In the genomic region with DNA sequence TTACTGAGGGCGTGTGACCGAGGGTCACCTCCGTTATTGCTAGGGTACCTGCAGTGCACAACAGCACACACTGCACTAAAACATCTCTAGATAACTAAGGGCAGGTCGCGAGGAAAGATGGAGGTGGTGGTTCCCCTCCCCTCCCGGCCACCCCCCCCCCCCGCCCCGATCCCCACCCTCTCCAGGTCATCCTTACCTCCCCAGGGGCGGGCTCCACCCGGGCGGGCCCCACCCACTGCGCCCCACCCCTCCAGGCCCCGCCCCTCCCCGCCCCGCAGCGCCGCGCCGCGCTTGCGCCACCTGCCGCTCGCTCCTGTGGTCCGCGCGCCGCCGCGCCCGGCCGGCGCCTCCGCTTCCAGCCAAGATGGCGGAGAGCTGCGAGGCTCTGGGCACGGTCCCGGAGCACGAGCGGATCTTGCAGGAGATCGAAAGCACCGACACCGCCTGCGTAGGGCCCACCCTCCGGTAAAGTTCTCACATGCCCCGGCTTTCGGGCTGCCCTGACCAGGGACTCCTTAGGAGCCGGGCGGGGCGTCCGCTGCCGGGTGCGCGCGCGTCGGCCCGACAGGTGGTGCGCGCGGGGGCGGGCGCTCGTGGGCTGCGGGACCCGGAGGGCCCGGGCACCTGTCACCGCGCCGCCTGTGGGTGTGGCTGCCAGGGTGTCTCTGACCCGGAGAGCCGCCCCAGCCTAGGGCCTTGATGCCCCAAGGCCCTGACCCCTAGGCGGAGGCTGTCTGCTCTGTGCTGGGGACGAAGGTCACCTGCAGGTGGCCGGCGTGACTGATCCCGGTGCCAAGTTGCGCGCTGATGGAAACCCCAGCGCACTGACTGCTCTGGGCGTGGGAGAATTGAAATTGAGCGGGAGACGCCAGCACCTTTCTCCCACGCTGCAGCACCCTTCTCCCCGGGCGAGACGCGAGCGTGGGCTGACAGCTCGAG, we compare ENCODE assay signal across 8 mouse cellular contexts. TPM values are rescaled to one million over a fixed set of nuclear protein-coding genes. Genes with fewer than 3 reads are reported as not detected.
A peak's percentile ranks its signal among the peaks of the same experiment; 100 is the strongest.
DNase-seq lines count a peak whose midpoint lies in the region; ATAC-seq lines count a peak whose summit lies in the region.

Exoc6 (plus strand) TSS at position 318 of the 939 bp plus-strand sequence.

- H3K9ac ChIP-seq in forebrain, embryonic 11.5 days (ENCODE audit: low read length) = peak within 1 kb of the TSS; percentile 79
- H3K9ac ChIP-seq in heart, embryonic 15.5 days = peak within 1 kb of the TSS; percentile 89
- peak within 1 kb of the TSS; percentile 88 for H3K9ac ChIP-seq in liver, embryonic 15.5 days
- peak within 1 kb of the TSS; percentile 70 for H3K9ac ChIP-seq in neural tube, embryonic 11.5 days (ENCODE audit: low read length)
- H3K9ac ChIP-seq in stomach, embryonic 16.5 days (ENCODE audit: low read length) = peak within 1 kb of the TSS; percentile 80

- H3K9me3 ChIP-seq in forebrain, embryonic 11.5 days (ENCODE audit: control insufficient read depth, low read length) = no peaks in the 10 kb centered on the region
- H3K9me3 ChIP-seq in heart, embryonic 15.5 days (replicated peaks) = no peaks in the 10 kb centered on the region
- H3K9me3 ChIP-seq in liver, embryonic 15.5 days (replicated peaks) = no peaks in the 10 kb centered on the region
- no peaks in the 10 kb centered on the region for H3K9me3 ChIP-seq in neural tube, embryonic 11.5 days (ENCODE audit: control insufficient read depth, low read length)
- no peaks in the 10 kb centered on the region for H3K9me3 ChIP-seq in stomach, embryonic 16.5 days (replicated peaks; ENCODE audit: control insufficient read depth, low read length)

- peak; percentile 90 for DNase-seq in forebrain, embryonic 11.5 days (ENCODE audit: low spot score)
- DNase-seq in kidney, postnatal 25 days = peak; percentile 80 to 92
- DNase-seq in neural tube, embryonic 11.5 days (ENCODE audit: low spot score) = peak; percentile 83

- WGBS in forebrain, embryonic 11.5 days = 1% methylated on average over 51 of the region's 89 CpGs
- under 1% methylated on average over 77 of the region's 89 CpGs for WGBS in heart, embryonic 15.5 days
- under 1% methylated on average over 87 of the region's 89 CpGs for WGBS in liver, embryonic 15.5 days (ENCODE audit: insufficient replicate concordance)
- under 1% methylated on average over 45 of the region's 89 CpGs for WGBS in neural tube, embryonic 11.5 days
- WGBS in stomach, embryonic 16.5 days = under 1% methylated on average over 74 of the region's 89 CpGs

- no peaks in the 10 kb centered on the region for H3K27me3 ChIP-seq in forebrain, embryonic 11.5 days (ENCODE audit: control insufficient read depth, insufficient read depth, low read length)
- H3K27me3 ChIP-seq in heart, embryonic 15.5 days = peaks cover 9% of the 10 kb centered on the region; the same call in 1 of the 2 replicates
- H3K27me3 ChIP-seq in liver, embryonic 15.5 days = peaks cover 17% of the 10 kb centered on the region; the same call in 1 of the 2 replicates
- H3K27me3 ChIP-seq in neural tube, embryonic 11.5 days (ENCODE audit: control insufficient read depth, insufficient read depth, low read length) = no peaks in the 10 kb centered on the region
- H3K27me3 ChIP-seq in stomach, embryonic 16.5 days (ENCODE audit: control insufficient read depth, insufficient read depth, low read length) = peaks cover 9% of the 10 kb centered on the region

- peaks cover 12% of the 10 kb centered on the region for H3K4me1 ChIP-seq in brown adipose tissue, adult 24 weeks (ENCODE audit: control insufficient read depth, insufficient read depth, insufficient read length, low read length)
- H3K4me1 ChIP-seq in forebrain, embryonic 11.5 days (replicated peaks; ENCODE audit: control insufficient read depth, insufficient read depth, low read length) = no peaks in the 10 kb centered on the region; the same call in 1 of the 2 replicates
- peaks cover 10% of the 10 kb centered on the region for H3K4me1 ChIP-seq in heart, embryonic 15.5 days (replicated peaks)
- peaks cover 63% of the 10 kb centered on the region for H3K4me1 ChIP-seq in liver, embryonic 15.5 days (replicated peaks)
- H3K4me1 ChIP-seq in neural tube, embryonic 11.5 days (ENCODE audit: control insufficient read depth, insufficient read depth, low read length) = no peaks in the 10 kb centered on the region
- H3K4me1 ChIP-seq in stomach, embryonic 16.5 days (ENCODE audit: control insufficient read depth, insufficient read depth, low read length) = no peaks in the 10 kb centered on the region

- H3K4me2 ChIP-seq in forebrain, embryonic 11.5 days (ENCODE audit: low read depth, low read length, severe bottlenecking) = peak within 1 kb of the TSS; percentile 98
- H3K4me2 ChIP-seq in heart, embryonic 15.5 days = peak within 1 kb of the TSS; percentile 95
- H3K4me2 ChIP-seq in liver, embryonic 15.5 days = peak within 1 kb of the TSS; percentile 90
- peak within 1 kb of the TSS; percentile 85 for H3K4me2 ChIP-seq in neural tube, embryonic 11.5 days (ENCODE audit: low read depth)
- peak within 1 kb of the TSS; percentile 93 for H3K4me2 ChIP-seq in stomach, embryonic 16.5 days (ENCODE audit: low read depth, low read length)

- peak within 1 kb of the TSS; percentile 99 for H3K27ac ChIP-seq in brown adipose tissue, adult 24 weeks (replicated peaks; ENCODE audit: low read depth, low read length)
- H3K27ac ChIP-seq in forebrain, embryonic 11.5 days (ENCODE audit: low read depth, low read length) = 0 out of 2 replicates have a peak within 1 kb of the TSS, but pooled peaks have one; percentile 18
- peak within 1 kb of the TSS; percentile 86 for H3K27ac ChIP-seq in heart, embryonic 15.5 days
- H3K27ac ChIP-seq in liver, embryonic 15.5 days (replicated peaks) = peak within 1 kb of the TSS; percentile 95
- H3K27ac ChIP-seq in neural tube, embryonic 11.5 days (ENCODE audit: low read depth, low read length) = no peak within 1 kb of the TSS
- peak within 1 kb of the TSS; percentile 78 for H3K27ac ChIP-seq in stomach, embryonic 16.5 days (ENCODE audit: low read length)

- H3K4me3 ChIP-seq in brown adipose tissue, adult 24 weeks (ENCODE audit: insufficient read depth, low read depth, low read length) = peak within 1 kb of the TSS; percentile 99
- H3K4me3 ChIP-seq in forebrain, embryonic 11.5 days (ENCODE audit: low read depth, low read length) = peak within 1 kb of the TSS; percentile 83
- peak within 1 kb of the TSS; percentile 97 for H3K4me3 ChIP-seq in heart, embryonic 15.5 days
- H3K4me3 ChIP-seq in liver, embryonic 15.5 days (replicated peaks) = peak within 1 kb of the TSS; percentile 95
- H3K4me3 ChIP-seq in neural tube, embryonic 11.5 days (ENCODE audit: low read depth, low read length) = peak within 1 kb of the TSS; percentile 69
- H3K4me3 ChIP-seq in stomach, embryonic 16.5 days (replicated peaks; ENCODE audit: low read length) = peak within 1 kb of the TSS; percentile 67

- ATAC-seq in CD4-positive, CD25-positive, alpha-beta regulatory T cell, adult 4 months = peak; percentile 72
- peak; percentile 88 for ATAC-seq in forebrain, embryonic 11.5 days (replicated peaks; ENCODE audit: low FRiP score)
- ATAC-seq in heart, embryonic 15.5 days (replicated peaks; ENCODE audit: insufficient number of reproducible peaks, insufficient read depth, low FRiP score, low read depth) = peak; percentile 86
- ATAC-seq in liver, embryonic 15.5 days (ENCODE audit: insufficient read depth) = peak; percentile 85
- ATAC-seq in neural tube, embryonic 11.5 days (ENCODE audit: insufficient read depth, low FRiP score, low TSS enrichment) = peak; percentile 87
- ATAC-seq in stomach, embryonic 16.5 days (ENCODE audit: insufficient read depth, low FRiP score) = peak; percentile 88

- H3K36me3 ChIP-seq in forebrain, embryonic 11.5 days (ENCODE audit: control insufficient read depth, insufficient read depth, low read length) = no peaks in the 10 kb centered on the region
- H3K36me3 ChIP-seq in heart, embryonic 15.5 days = no peaks in the 10 kb centered on the region
- peaks cover 12% of the 10 kb centered on the region for H3K36me3 ChIP-seq in liver, embryonic 15.5 days (replicated peaks)
- H3K36me3 ChIP-seq in neural tube, embryonic 11.5 days (ENCODE audit: control insufficient read depth, insufficient read depth, low read length) = no peaks in the 10 kb centered on the region
- H3K36me3 ChIP-seq in stomach, embryonic 16.5 days (ENCODE audit: control insufficient read depth, insufficient read depth, low read length) = no peaks in the 10 kb centered on the region

RNA-seq across cellular contexts. Expression of gene Exoc6, which starts in this region (rescaled TPM):
- 10 to 100 TPM; 33.3 to 41.4 TPM for polyA plus RNA-seq in CD4-positive, CD25-positive, alpha-beta regulatory T cell, adult 4 months (2017; shearing (Covaris generic))
- 15.8 and 18.1 TPM in 2 replicates for polyA plus RNA-seq in brown adipose tissue, adult 24 weeks (2012; ENCODE audit: insufficient read depth, insufficient read length, missing spikeins)
- 9.1 and 10.2 TPM in 2 replicates for polyA plus RNA-seq in forebrain, embryonic 11.5 days (2014; fragmentation: Nextera tagmentation; extraction: Ambion mirVana)
- polyA plus RNA-seq in heart, embryonic 15.5 days (2015; fragmentation: Nextera tagmentation; extraction: Ambion mirVana) = 16.6 and 18.8 TPM in 2 replicates
- 27.2 and 27.5 TPM in 2 replicates for polyA plus RNA-seq in liver, embryonic 15.5 days (2015; fragmentation: Nextera tagmentation; extraction: Ambion mirVana)
- 11.8 and 12.6 TPM in 2 replicates for polyA plus RNA-seq in neural tube, embryonic 11.5 days (2014; fragmentation: Nextera tagmentation; extraction: Ambion mirVana)
- polyA plus RNA-seq in stomach, embryonic 16.5 days (2015; fragmentation: Nextera tagmentation; extraction: Ambion mirVana) = 14.1 and 14.6 TPM in 2 replicates
